Mouse (Mus musculus) natural killer cell, adult 2 months (primary cell): ENCODE data around the gene Fam168b.

ENCODE experiments used
- DNase-seq, 2 experiments: peaks; one replicate each; pipeline ENCODE4 v3.0.0; 2022; ENCODE audit warnings: low spot score in 2 of 2

Fam168b gene

GRCm38 (mm10) chr1:34812407-34813247 lies 30.2 kb downstream of the Fam168b start:
- DNase-seq, result no peak

- DNase-seq, result no peak
These were observed 31.3 kb downstream of the Fam168b start for GRCm38 (mm10) chr1:34811581-34811980.

- DNase-seq, result no peak
These were observed 31.8 kb downstream of the Fam168b start for GRCm38 (mm10) chr1:34811035-34811434.

- DNase-seq, result no peak
These were observed 32.6 kb downstream of the Fam168b start for GRCm38 (mm10) chr1:34810293-34810692.

GRCm38 (mm10) chr1:34808445-34808844 lies 34.4 kb downstream of the Fam168b start:
- DNase-seq, result no peak

- DNase-seq, result no peak
These were observed 36.8 kb downstream of the Fam168b start for GRCm38 (mm10) chr1:34805931-34806520.

- DNase-seq, result no peak
These were observed 38.0 kb downstream of the Fam168b start for GRCm38 (mm10) chr1:34804863-34805262.

GRCm38 (mm10) chr1:34802290-34802642 lies 40.6 kb downstream of the Fam168b start:
- peak; percentile 66 to 69 for DNase-seq

GRCm38 (mm10) chr1:34801616-34802289 lies 41.1 kb downstream of the Fam168b start:
- DNase-seq, result peak; percentile 56 to 59

- DNase-seq, result no peak
These were observed 43.7 kb downstream of the Fam168b start for GRCm38 (mm10) chr1:34799140-34799539.

- no peak for DNase-seq
These were observed 49.3 kb downstream of the Fam168b start for GRCm38 (mm10) chr1:34793304-34794300.

GRCm38 (mm10) chr1:34783538-34784161 lies 59.2 kb downstream of the Fam168b start:
- no peak for DNase-seq

GRCm38 (mm10) chr1:34775870-34776269 lies 67.0 kb downstream of the Fam168b start:
- no peak for DNase-seq

- no peak for DNase-seq
These were observed 74.0 kb downstream of the Fam168b start for GRCm38 (mm10) chr1:34768875-34769274.

- DNase-seq, result no peak
These were observed 75.0 kb downstream of the Fam168b start for GRCm38 (mm10) chr1:34767851-34768250.

- no peak for DNase-seq
These were observed 76.0 kb downstream of the Fam168b start for GRCm38 (mm10) chr1:34766899-34767298.
